Mouse (Mus musculus): ENCODE data around the gene Parva.
A peak's percentile ranks its signal among the peaks of the same experiment; 100 is the strongest.

Parva gene

DNA sequence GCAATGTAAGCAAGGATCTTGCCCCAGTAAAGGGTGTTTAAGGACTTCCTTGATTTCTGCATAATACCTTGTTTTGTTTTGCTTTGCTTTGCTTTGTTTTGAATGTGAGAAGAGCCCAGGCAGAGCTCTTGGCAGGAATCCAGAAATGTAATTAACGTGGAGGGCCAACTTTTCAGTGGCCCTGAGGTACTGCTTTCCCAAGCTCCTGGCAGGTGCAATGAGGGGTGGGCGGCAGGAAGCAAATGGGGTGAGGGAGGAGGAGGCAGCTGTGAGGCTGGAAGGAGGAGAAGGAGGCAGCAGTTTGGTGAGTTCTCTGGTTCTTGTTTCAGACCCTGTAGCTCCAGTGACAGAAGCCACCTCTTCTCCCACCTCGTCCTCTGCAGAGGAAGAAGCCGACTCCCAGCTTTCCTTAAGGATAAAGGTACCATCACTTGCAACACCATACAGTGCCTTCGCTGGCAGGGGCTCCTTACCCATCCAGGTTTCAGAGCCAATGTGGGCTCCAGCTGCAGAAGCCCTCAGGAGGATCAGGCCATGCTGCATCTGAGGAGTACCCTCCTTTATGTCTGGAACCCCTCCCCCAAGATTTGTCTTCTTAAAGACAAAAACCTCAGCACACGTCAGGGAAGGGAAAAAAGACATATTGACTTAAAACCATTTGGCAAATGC lies 36.2 kb upstream of the Parva start:
- TF ChIP-seq CTCF (conservative IDR thresholded peaks at IDR 0.05; ENCODE audit: low read length) (no peak), NANOG (IDR thresholded peaks at IDR 0.05; ENCODE audit: borderline replicate concordance, low read length) (no peak), POU5F1 (IDR thresholded peaks at IDR 0.05; ENCODE audit: borderline replicate concordance, low read length) (no peak)

DNA sequence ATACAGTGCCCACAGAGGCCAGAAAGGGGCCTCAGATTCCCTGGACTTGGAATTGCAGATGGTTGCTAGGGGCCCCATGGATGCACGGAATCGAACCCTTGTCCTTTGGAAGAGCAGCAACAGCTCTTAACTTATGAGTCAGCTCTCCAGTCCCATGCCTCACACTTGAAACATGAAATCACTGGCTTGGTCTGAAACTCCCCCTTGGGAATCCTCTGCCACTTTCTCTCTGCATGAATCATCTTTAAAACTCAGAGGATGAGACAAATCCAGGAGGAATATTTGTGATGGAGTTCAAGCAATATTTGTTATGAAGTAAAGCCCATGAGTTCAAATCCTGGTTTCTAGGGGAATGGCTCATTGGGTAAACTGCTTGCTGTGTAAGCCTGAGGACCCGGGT lies 29.5 kb upstream of the Parva start:
- H3K27me3 ChIP-seq (ENCODE audit: insufficient read depth, low read length): peaks cover 11% of the 10 kb centered on the region
- TF ChIP-seq POU5F1 (IDR thresholded peaks at IDR 0.05; ENCODE audit: borderline replicate concordance, low read length): no peak
- no peak for TF ChIP-seq CTCF (conservative IDR thresholded peaks at IDR 0.05; ENCODE audit: low read length)
- no peak overlapping the region for H3K4me3 ChIP-seq (replicated peaks; ENCODE audit: low read length)
- no peaks in the 10 kb centered on the region for H3K9me3 ChIP-seq (ENCODE audit: low read length)
- peaks cover 12% of the 10 kb centered on the region for H3K4me1 ChIP-seq (replicated peaks; ENCODE audit: low read depth, low read length)
- no peaks in the 10 kb centered on the region for H3K36me3 ChIP-seq (ENCODE audit: insufficient read depth, low read length)

More for the DNA sequence above, 36.2 kb upstream of the Parva start:
- Histone ChIP-seq H3K36me3 (ENCODE audit: insufficient read depth, low read length) (no peaks in the 10 kb centered on the region), H3K4me3 (replicated peaks; ENCODE audit: low read length) (no peak overlapping the region), H3K9me3 (ENCODE audit: low read length) (no peaks in the 10 kb centered on the region), H3K27me3 (ENCODE audit: insufficient read depth, low read length) (0 out of 2 replicates have a peak, but pooled peaks cover 6% of the 10 kb centered on the region), H3K4me1 (replicated peaks; ENCODE audit: low read depth, low read length) (peaks cover 7% of the 10 kb centered on the region)

DNA sequence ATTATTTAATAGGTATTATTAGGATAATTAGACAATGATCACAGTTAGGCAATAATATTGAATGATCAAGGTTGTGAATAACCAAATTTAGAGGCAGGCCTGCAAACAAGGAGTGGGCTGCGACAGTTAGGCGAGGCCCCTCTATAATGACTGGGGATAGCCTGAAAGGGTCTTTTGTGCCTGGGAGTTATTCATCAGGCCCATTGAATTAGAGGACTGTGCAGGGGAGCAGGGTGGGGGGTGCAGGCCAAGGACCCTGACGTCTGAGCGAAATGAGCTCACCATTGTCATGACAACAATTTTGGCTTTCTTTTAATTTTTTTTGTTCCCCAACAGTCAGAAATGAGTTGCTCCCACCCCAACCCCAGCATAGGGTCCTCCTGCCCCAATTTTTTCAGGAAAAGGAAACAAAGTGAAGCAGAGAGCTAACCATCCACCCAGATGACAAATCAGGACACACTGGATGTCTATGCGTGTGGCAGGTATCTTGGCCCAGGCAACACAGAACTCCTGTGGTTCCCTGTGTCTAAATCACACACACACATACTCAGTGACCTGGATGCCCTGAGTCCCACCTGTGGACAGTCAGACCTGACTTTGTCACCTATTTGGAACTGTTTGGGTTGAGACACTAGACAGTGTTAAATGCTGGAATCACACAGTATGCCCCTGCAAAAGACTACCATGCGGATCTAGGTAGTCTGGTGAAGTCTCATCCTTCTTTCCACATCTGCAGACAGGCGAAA lies 27.7 kb upstream of the Parva start:
- no peak overlapping the region for H3K4me3 ChIP-seq (replicated peaks; ENCODE audit: low read length)
- TF ChIP-seq NANOG (IDR thresholded peaks at IDR 0.05; ENCODE audit: borderline replicate concordance, low read length) (no peak), POU5F1 (IDR thresholded peaks at IDR 0.05; ENCODE audit: borderline replicate concordance, low read length) (no peak), CTCF (conservative IDR thresholded peaks at IDR 0.05; ENCODE audit: low read length) (no peak)
- H3K9me3 ChIP-seq (ENCODE audit: low read length): no peaks in the 10 kb centered on the region
- H3K4me1 ChIP-seq (replicated peaks; ENCODE audit: low read depth, low read length): peaks cover 12% of the 10 kb centered on the region
- peaks cover 11% of the 10 kb centered on the region for H3K27me3 ChIP-seq (ENCODE audit: insufficient read depth, low read length)
- no peaks in the 10 kb centered on the region for H3K36me3 ChIP-seq (ENCODE audit: insufficient read depth, low read length)

DNA sequence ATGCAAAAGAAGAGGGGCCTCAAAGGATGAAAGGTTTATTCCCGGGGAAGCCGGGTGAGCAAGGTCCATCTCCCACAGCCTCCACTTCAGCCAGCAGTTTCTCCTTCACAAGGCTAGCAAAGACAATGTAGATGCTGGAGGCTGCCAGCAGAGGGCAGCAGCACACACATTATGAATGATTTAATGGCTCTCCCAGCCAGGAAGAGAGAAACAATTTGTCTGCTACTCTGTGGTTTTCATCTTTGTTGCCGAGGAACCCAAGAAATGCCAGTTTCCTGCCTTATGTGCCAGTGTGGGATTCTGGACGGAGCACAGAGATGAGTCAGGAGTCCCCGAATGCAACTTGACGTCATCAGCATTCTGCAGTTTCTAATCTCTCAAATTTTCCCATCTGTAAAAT lies 27.1 kb upstream of the Parva start:
- peaks cover 11% of the 10 kb centered on the region for H3K4me1 ChIP-seq (replicated peaks; ENCODE audit: low read depth, low read length)
- no peak overlapping the region for H3K4me3 ChIP-seq (replicated peaks; ENCODE audit: low read length)
- TF ChIP-seq NANOG (IDR thresholded peaks at IDR 0.05; ENCODE audit: borderline replicate concordance, low read length) (no peak), POU5F1 (IDR thresholded peaks at IDR 0.05; ENCODE audit: borderline replicate concordance, low read length) (no peak), CTCF (conservative IDR thresholded peaks at IDR 0.05; ENCODE audit: low read length) (peak; percentile 81)
- no peaks in the 10 kb centered on the region for H3K36me3 ChIP-seq (ENCODE audit: insufficient read depth, low read length)
- peaks cover 11% of the 10 kb centered on the region for H3K27me3 ChIP-seq (ENCODE audit: insufficient read depth, low read length)
- H3K9me3 ChIP-seq (ENCODE audit: low read length): no peaks in the 10 kb centered on the region

DNA sequence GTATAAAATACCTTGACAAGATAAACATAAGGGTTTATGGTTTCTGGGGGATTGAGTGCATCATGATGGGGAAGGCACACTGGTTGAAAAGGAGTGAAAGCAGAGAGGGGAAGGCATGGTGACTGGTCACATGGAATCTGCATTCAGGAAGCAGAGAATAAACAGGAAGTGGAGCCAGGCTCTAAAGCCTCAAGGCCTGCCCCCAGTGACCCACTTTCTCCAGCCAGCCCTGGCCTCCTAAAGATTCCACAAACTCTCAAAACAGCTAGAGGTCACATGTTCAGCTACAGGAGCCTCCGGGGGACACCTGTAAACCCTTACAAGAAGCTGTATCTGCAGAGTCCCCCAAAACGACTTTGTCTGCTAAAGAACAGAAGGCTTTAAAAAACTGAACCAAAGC lies 22.2 kb upstream of the Parva start:
- Histone ChIP-seq H3K4me1 (replicated peaks; ENCODE audit: low read depth, low read length) (peaks cover 4% of the 10 kb centered on the region), H3K4me3 (replicated peaks; ENCODE audit: low read length) (no peak overlapping the region), H3K36me3 (ENCODE audit: insufficient read depth, low read length) (no peaks in the 10 kb centered on the region), H3K9me3 (ENCODE audit: low read length) (no peaks in the 10 kb centered on the region), H3K27me3 (ENCODE audit: insufficient read depth, low read length) (peaks cover 4% of the 10 kb centered on the region; the same call in 1 of the 2 replicates)
- no peak for TF ChIP-seq NANOG (IDR thresholded peaks at IDR 0.05; ENCODE audit: borderline replicate concordance, low read length)
- TF ChIP-seq POU5F1 (IDR thresholded peaks at IDR 0.05; ENCODE audit: borderline replicate concordance, low read length): no peak
- no peak for TF ChIP-seq CTCF (conservative IDR thresholded peaks at IDR 0.05; ENCODE audit: low read length)

DNA sequence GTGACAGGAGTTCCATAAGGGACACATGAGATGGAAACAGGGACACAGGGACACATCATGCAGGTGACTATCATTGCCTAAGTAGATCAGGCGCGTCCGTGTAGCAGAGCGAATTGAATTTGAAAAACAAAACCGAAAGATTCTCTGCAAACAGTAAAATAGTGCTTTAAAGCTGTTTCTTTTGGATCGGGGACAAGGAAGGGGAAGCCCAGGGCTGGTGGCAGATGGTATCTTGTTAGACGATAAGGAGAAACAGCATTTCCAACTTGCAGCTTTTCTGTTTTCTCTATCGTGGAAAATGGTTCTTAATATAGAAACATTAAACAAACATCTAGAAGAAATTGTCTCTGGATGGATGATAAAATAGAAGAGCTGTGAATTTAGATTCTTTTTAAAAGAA lies 21.7 kb upstream of the Parva start:
- Histone ChIP-seq H3K27me3 (ENCODE audit: insufficient read depth, low read length) (peaks cover 4% of the 10 kb centered on the region; the same call in 1 of the 2 replicates), H3K36me3 (ENCODE audit: insufficient read depth, low read length) (no peaks in the 10 kb centered on the region), H3K4me3 (replicated peaks; ENCODE audit: low read length) (no peak overlapping the region), H3K4me1 (replicated peaks; ENCODE audit: low read depth, low read length) (peaks cover 4% of the 10 kb centered on the region), H3K9me3 (ENCODE audit: low read length) (no peaks in the 10 kb centered on the region)
- TF ChIP-seq NANOG (IDR thresholded peaks at IDR 0.05; ENCODE audit: borderline replicate concordance, low read length) (no peak), POU5F1 (IDR thresholded peaks at IDR 0.05; ENCODE audit: borderline replicate concordance, low read length) (no peak), CTCF (conservative IDR thresholded peaks at IDR 0.05; ENCODE audit: low read length) (no peak)

DNA sequence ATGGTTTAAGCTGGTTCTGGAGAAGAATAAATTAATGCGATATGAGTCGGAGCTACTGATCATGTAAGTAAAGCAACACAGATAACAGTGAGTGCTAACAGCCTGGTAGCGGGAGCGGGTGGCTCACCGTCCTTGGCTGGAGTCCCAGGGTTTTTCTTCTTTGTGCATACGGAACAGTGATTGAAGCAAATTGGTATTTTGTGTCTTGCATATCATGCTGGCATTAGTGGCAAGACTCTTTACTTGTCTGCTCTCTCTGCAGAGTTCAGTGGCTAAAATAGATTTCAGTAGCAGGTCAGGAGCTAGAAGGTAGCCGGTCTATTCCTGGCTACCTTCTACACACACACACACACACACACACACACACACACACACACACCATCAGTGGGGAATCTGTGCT lies 19.7 kb upstream of the Parva start:
- TF ChIP-seq POU5F1 (IDR thresholded peaks at IDR 0.05; ENCODE audit: borderline replicate concordance, low read length): no peak
- TF ChIP-seq NANOG (IDR thresholded peaks at IDR 0.05; ENCODE audit: borderline replicate concordance, low read length): no peak
- TF ChIP-seq CTCF (conservative IDR thresholded peaks at IDR 0.05; ENCODE audit: low read length): no peak

DNA sequence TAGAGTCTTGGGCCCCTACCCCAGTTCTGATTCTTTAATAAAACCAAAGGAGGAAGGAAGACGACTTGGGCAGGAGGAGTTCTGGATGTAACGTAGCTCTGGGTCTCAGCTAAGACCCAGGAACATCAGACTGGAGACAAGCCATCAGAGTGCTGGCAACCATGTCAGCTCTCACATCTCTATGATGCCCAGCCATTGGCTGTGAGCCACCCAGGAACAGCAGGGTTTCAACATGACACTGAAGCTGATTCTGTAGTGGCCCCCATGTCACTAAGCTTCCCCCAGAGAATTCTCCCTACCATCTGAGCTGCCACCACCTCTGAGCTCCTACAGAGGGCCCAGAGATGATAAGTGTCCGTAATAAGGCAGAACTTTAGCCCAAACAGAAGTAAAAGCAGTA lies 17.3 kb upstream of the Parva start:
- Histone ChIP-seq H3K4me3 (replicated peaks; ENCODE audit: low read length) (no peak overlapping the region), H3K36me3 (ENCODE audit: insufficient read depth, low read length) (no peaks in the 10 kb centered on the region), H3K4me1 (replicated peaks; ENCODE audit: low read depth, low read length) (peaks cover 4% of the 10 kb centered on the region), H3K9me3 (ENCODE audit: low read length) (no peaks in the 10 kb centered on the region), H3K27me3 (ENCODE audit: insufficient read depth, low read length) (peaks cover 4% of the 10 kb centered on the region; the same call in 1 of the 2 replicates)
- TF ChIP-seq CTCF (conservative IDR thresholded peaks at IDR 0.05; ENCODE audit: low read length) (no peak), NANOG (IDR thresholded peaks at IDR 0.05; ENCODE audit: borderline replicate concordance, low read length) (no peak), POU5F1 (IDR thresholded peaks at IDR 0.05; ENCODE audit: borderline replicate concordance, low read length) (no peak)

More for the DNA sequence above, 19.7 kb upstream of the Parva start:
- Histone ChIP-seq H3K36me3 (ENCODE audit: insufficient read depth, low read length) (no peaks in the 10 kb centered on the region), H3K4me1 (replicated peaks; ENCODE audit: low read depth, low read length) (peaks cover 4% of the 10 kb centered on the region), H3K4me3 (replicated peaks; ENCODE audit: low read length) (no peak overlapping the region), H3K9me3 (ENCODE audit: low read length) (no peaks in the 10 kb centered on the region), H3K27me3 (ENCODE audit: insufficient read depth, low read length) (peaks cover 4% of the 10 kb centered on the region; the same call in 1 of the 2 replicates)
